Mouse (Mus musculus) limb, embryonic 14.5 days (tissue): ENCODE data around the gene Gtpbp2. TPM values are rescaled to one million over a fixed set of nuclear protein-coding genes. Genes with fewer than 3 reads are reported as not detected.
A peak's percentile ranks its signal among the peaks of the same experiment; 100 is the strongest.

Experiments used
- ATAC-seq: fragments of 200-750 bp; cut with Nextera tagmentation; 2 replicates; pipeline ENCODE4 v1.8.0; 2017; ENCODE audit warnings: low read depth, moderate number of reproducible peaks, moderate TSS enrichment; ENCODE audit not compliant: low FRiP score
- DNase-seq: peaks from one replicate; pipeline ENCODE4 v3.0.0-alpha.2; 2015; ENCODE audit warnings: low spot score
- H3K27ac ChIP-seq: fragments of 300-500 bp; sonication (generic); replicated peaks from 2 replicates; pipeline ENCODE4 v1.5.1; 2014; ENCODE audit warnings: low read depth, mild to moderate bottlenecking, low read length, moderate library complexity, mixed read lengths
- H3K27me3 ChIP-seq: fragments of 300-500 bp; sonication (generic); 2 replicates; pipeline ENCODE4 v1.6.1; 2014; ENCODE audit warnings: low read length, mixed read lengths; ENCODE audit not compliant: control insufficient read depth, insufficient read depth
- H3K36me3 ChIP-seq: fragments of 300-500 bp; sonication (generic); 2 replicates; pipeline ENCODE4 v1.6.1; 2014; ENCODE audit warnings: mild to moderate bottlenecking, low read length, moderate library complexity, mixed read lengths; ENCODE audit not compliant: control insufficient read depth, insufficient read depth
- H3K4me1 ChIP-seq: fragments of 300-500 bp; sonication (generic); 2 replicates; pipeline ENCODE4 v1.6.1; 2014; ENCODE audit warnings: antibody characterized with exemption, low read length, mixed read lengths; ENCODE audit not compliant: control insufficient read depth, insufficient read depth
- H3K4me2 ChIP-seq: fragments of 300-500 bp; sonication (generic); replicated peaks from 2 replicates; pipeline ENCODE4 v1.6.1; 2014; ENCODE audit warnings: low read depth, mild to moderate bottlenecking, low read length, moderate library complexity; ENCODE audit not compliant: severe bottlenecking
- H3K4me3 ChIP-seq: fragments of 300-500 bp; sonication (generic); replicated peaks from 2 replicates; pipeline ENCODE4 v1.5.1; 2014; ENCODE audit warnings: low read length
- H3K9ac ChIP-seq: fragments of 300-500 bp; sonication (generic); 2 replicates; pipeline ENCODE4 v1.6.1; 2014; ENCODE audit warnings: mild to moderate bottlenecking, low read depth, low read length, moderate library complexity; ENCODE audit not compliant: severe bottlenecking
- H3K9me3 ChIP-seq: fragments of 300-500 bp; sonication (generic); 2 replicates; pipeline ENCODE4 v1.6.1; 2016; ENCODE audit warnings: low read length; ENCODE audit not compliant: control insufficient read depth
- POLR2A ChIP-seq: fragments of 200-500 bp; IDR thresholded peaks from 2 replicates; pipeline ENCODE4 v1.8.0; 2012; ENCODE audit warnings: inconsistent platforms, mild to moderate bottlenecking, moderate library complexity, borderline replicate concordance; ENCODE audit not compliant: insufficient read depth, insufficient read length; ENCODE audit errors: extremely low read depth
- WGBS: fragments of 180-500 bp; shearing (Covaris S2); extraction: QIAGEN DNeasy Blood & Tissue Kit; methylation state at CpG from one replicate; pipeline ENCODE4 v1.1.7; 2014; 5-methylcytosine and 5-hydroxymethylcytosine counted together
- polyA plus RNA-seq, 2 experiments: library from polyadenylated mRNA; depleted of rRNA in 1 of 2; stranded (reverse) in 1 of 2; unstranded in 1 of 2; fragments of >200 nt; fragmentation: Nextera tagmentation in 1 of 2; extraction: Ambion mirVana in 1 of 2; gene quantifications; 2 replicates each; pipeline versions ENCODE4 v1.2.1 to v1.2.3; 2012 to 2014

Gtpbp2 gene
- polyA plus RNA-seq, 2 experiments: 29.8 to 166 TPM

DNA sequence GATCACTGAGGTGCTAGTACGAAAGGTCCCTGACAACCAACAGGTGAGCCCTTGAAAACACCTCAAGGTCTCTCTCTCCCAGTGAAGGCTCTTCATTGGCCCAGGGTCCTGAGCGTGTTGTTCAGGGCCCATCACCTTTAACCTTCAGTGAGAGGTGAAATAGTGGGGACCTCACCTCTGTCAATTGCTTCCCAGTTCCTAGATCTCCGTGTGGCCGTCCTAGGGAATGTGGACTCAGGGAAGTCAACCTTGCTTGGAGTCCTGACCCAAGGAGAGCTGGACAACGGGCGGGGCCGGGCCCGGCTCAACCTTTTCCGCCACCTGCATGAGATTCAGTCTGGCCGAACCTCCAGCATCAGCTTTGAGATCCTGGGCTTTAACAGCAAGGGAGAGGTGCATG is 4.0 kb downstream of the Gtpbp2 start:
- no peak for TF ChIP-seq POLR2A
- H3K4me2 ChIP-seq: no peak overlapping the region
- H3K27me3 ChIP-seq: no peaks in the 10 kb centered on the region
- H3K9me3 ChIP-seq: no peaks in the 10 kb centered on the region
- H3K9ac ChIP-seq: no peak overlapping the region
- WGBS: 95% methylated on average over 10 of the region's 10 CpGs
- H3K36me3 ChIP-seq: peaks cover 60% of the 10 kb centered on the region
- no peak overlapping the region for H3K27ac ChIP-seq
- H3K4me1 ChIP-seq: peaks cover 16% of the 10 kb centered on the region
- ATAC-seq: no peak
- no peak overlapping the region for H3K4me3 ChIP-seq
- DNase-seq: no peak

GRCm38 (mm10) chr17:46165460-46165859 is 4.6 kb downstream of the Gtpbp2 start:
- WGBS: 94% methylated on average over 12 of the region's 12 CpGs
- ATAC-seq (no peak), DNase-seq (no peak)
- H3K4me1 ChIP-seq: peaks cover 16% of the 10 kb centered on the region
- H3K4me2 ChIP-seq: no peak overlapping the region
- H3K9ac ChIP-seq: no peak overlapping the region
- H3K27me3 ChIP-seq: no peaks in the 10 kb centered on the region
- H3K9me3 ChIP-seq: no peaks in the 10 kb centered on the region
- no peak overlapping the region for H3K4me3 ChIP-seq
- peaks cover 65% of the 10 kb centered on the region for H3K36me3 ChIP-seq
- no peak for TF ChIP-seq POLR2A
- H3K27ac ChIP-seq: no peak overlapping the region

GRCm38 (mm10) chr17:46166270-46166669 is 5.4 kb downstream of the Gtpbp2 start:
- no peak overlapping the region for H3K27ac ChIP-seq
- TF ChIP-seq POLR2A: no peak
- peaks cover 16% of the 10 kb centered on the region for H3K4me1 ChIP-seq
- peaks cover 72% of the 10 kb centered on the region for H3K36me3 ChIP-seq
- no peak overlapping the region for H3K4me2 ChIP-seq
- H3K9ac ChIP-seq: no peak overlapping the region
- no peak overlapping the region for H3K4me3 ChIP-seq
- DNase-seq (no peak), ATAC-seq (no peak)
- H3K9me3 ChIP-seq: no peaks in the 10 kb centered on the region
- no peaks in the 10 kb centered on the region for H3K27me3 ChIP-seq
- WGBS: 88% methylated on average over 5 of the region's 5 CpGs

- Histone ChIP-seq H3K9ac (no peak overlapping the region), H3K4me1 (peaks cover 11% of the 10 kb centered on the region), H3K27me3 (no peaks in the 10 kb centered on the region), H3K4me2 (no peak overlapping the region), H3K9me3 (no peaks in the 10 kb centered on the region), H3K4me3 (no peak overlapping the region), H3K27ac (no peak overlapping the region), H3K36me3 (peaks cover 76% of the 10 kb centered on the region)
- TF ChIP-seq POLR2A: no peak
- 79% methylated on average over 11 of the region's 11 CpGs for WGBS
- ATAC-seq: no peak
- no peak for DNase-seq
These were observed 6.2 kb downstream of the Gtpbp2 start for GRCm38 (mm10) chr17:46167014-46167413.

DNA sequence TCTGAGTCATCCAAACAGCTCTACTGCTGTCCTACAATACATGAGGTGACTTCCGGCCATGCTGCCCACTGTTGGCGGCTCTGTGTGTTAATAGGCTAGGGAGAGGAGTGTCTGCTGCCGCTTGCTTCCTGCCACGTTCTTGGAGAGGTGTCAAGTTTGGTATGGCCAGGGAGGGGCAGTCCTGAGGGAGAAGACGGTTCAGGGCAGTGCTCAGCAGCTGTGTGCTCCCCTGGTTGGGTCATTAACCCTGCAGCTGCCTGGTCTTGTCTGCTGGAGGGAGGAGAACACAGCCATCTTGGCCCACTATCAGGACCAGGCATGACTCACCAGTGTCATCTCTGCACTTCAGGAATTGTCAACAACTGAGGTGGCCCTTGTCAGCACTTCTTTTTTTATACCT is 7.5 kb downstream of the Gtpbp2 start:
- no peak for DNase-seq
- no peak overlapping the region for H3K9ac ChIP-seq
- peaks cover 89% of the 10 kb centered on the region for H3K36me3 ChIP-seq
- H3K27ac ChIP-seq: no peak overlapping the region
- no peaks in the 10 kb centered on the region for H3K27me3 ChIP-seq
- WGBS: 49% methylated on average over 5 of the region's 5 CpGs
- 0 out of 2 replicates have a peak, but pooled peaks have one; percentile 20 for ATAC-seq
- H3K9me3 ChIP-seq: no peaks in the 10 kb centered on the region
- H3K4me3 ChIP-seq: no peak overlapping the region
- TF ChIP-seq POLR2A: no peak
- no peaks in the 10 kb centered on the region for H3K4me1 ChIP-seq
- H3K4me2 ChIP-seq: no peak overlapping the region

DNA sequence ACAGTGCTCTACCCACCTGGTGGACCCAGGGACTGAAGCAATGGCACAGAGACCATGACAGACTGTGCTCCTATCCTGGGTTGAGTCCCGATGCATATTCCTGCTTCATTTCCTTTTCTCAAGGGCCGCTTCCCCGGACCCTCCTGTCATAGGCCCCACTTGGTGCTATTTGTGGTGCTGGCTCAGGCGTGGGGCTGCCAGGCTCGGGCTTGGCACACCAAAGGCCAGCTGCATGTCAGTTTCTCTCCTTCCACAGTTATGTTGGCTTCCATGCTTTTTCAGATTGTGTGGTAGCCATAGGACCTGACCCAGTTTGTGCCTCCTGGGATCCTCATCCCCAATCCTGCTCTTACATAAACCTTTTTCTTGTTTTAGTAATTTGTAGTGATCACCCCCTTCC is 7.9 kb downstream of the Gtpbp2 start:
- H3K9ac ChIP-seq: no peak overlapping the region
- no peak overlapping the region for H3K27ac ChIP-seq
- no peaks in the 10 kb centered on the region for H3K4me1 ChIP-seq
- H3K4me3 ChIP-seq: no peak overlapping the region
- TF ChIP-seq POLR2A: no peak
- no peak overlapping the region for H3K4me2 ChIP-seq
- 97% methylated on average over 5 of the region's 5 CpGs for WGBS
- no peak for DNase-seq
- no peak for ATAC-seq
- H3K9me3 ChIP-seq: no peaks in the 10 kb centered on the region
- H3K27me3 ChIP-seq: no peaks in the 10 kb centered on the region
- H3K36me3 ChIP-seq: peaks cover 90% of the 10 kb centered on the region
